Mouse (Mus musculus): ENCODE measurements around the gene Matk.

Matk gene

GRCm38 (mm10) chr10:81302288-81302687, 49.6 kb downstream of the Matk start:
- no peak for DNase-seq (ENCODE audit: low read depth in 2 of 2, low spot score in 2 of 2)

GRCm38 (mm10) chr10:81302781-81303218, 50.1 kb downstream of the Matk start:
- no peak for DNase-seq (ENCODE audit: low read depth in 2 of 2, low spot score in 2 of 2)

GRCm38 (mm10) chr10:81303258-81303657, 50.5 kb downstream of the Matk start:
- DNase-seq (ENCODE audit: low read depth in 2 of 2, low spot score in 2 of 2) = no peak

GRCm38 (mm10) chr10:81303761-81304160, 51.0 kb downstream of the Matk start:
- DNase-seq (ENCODE audit: low read depth in 2 of 2, low spot score in 2 of 2) = peak in 1 of 2 experiments; percentile 42

GRCm38 (mm10) chr10:81304597-81305238, 52.0 kb downstream of the Matk start:
- peak; percentile 62 to 69 for DNase-seq (ENCODE audit: low read depth in 2 of 2, low spot score in 2 of 2)

GRCm38 (mm10) chr10:81305663-81306062, 52.9 kb downstream of the Matk start:
- DNase-seq (ENCODE audit: low read depth in 2 of 2, low spot score in 2 of 2) = no peak

- DNase-seq (ENCODE audit: low read depth in 2 of 2, low spot score in 2 of 2) = no peak
These were observed 53.5 kb downstream of the Matk start for GRCm38 (mm10) chr10:81306173-81306668.

- DNase-seq (ENCODE audit: low read depth in 2 of 2, low spot score in 2 of 2) = no peak
These were observed 54.3 kb downstream of the Matk start for GRCm38 (mm10) chr10:81306837-81307682.

GRCm38 (mm10) chr10:81309571-81309970, 56.8 kb downstream of the Matk start:
- DNase-seq (ENCODE audit: low read depth in 2 of 2, low spot score in 2 of 2) = no peak
